In the genomic region with DNA sequence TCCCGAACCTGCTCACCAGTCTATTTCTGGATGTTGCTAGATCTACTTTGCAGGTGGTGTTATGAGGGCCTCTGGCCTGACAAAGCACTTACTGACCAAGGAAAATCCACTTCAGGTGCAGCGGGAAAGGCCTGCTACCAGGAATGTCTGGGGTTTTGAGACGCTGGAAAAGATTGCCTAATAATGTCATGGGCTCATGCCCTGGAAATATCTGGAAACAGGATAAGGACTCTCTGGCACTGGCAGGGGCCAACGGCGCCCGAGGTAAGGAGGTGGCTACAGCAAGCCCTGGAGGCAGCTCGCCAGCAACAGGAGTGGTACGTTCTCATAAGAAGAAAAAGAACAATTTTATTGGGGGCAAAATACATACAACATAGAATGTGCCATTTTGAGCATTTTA, we compare ENCODE assay signal across 13 mouse cellular contexts.
A peak's percentile ranks its signal among the peaks of the same experiment; 100 is the strongest.
DNase-seq lines count a peak whose midpoint lies in the region; ATAC-seq lines count a peak whose summit lies in the region.
"Had no signal": no experiment of that assay in that cellular context is flagged by ENCODE, and none has a peak within 500 bp of the region (broad histone marks: within the 10 kb centered on the region; RNA-seq: fewer than 3 reads in every experiment).

No protein-coding gene starts in this region.

- no peak overlapping the region for H3K4me2 ChIP-seq in heart, embryonic 11.5 days
- H3K4me2 ChIP-seq in heart, embryonic 12.5 days: no peak overlapping the region
- H3K4me2 ChIP-seq in limb, embryonic 13.5 days (replicated peaks): no peak overlapping the region
- H3K4me2 ChIP-seq: midbrain, embryonic 15.5 days had no signal

- H3K4me1 ChIP-seq in heart, embryonic 11.5 days (ENCODE audit: control insufficient read depth, insufficient read depth, low read length): peaks cover 47% of the 10 kb centered on the region
- peaks cover 61% of the 10 kb centered on the region for H3K4me1 ChIP-seq in heart, embryonic 12.5 days (replicated peaks)
- peaks cover 83% of the 10 kb centered on the region for H3K4me1 ChIP-seq in limb, embryonic 13.5 days

- H3K9me3 ChIP-seq in heart, embryonic 11.5 days (replicated peaks; ENCODE audit: control insufficient read depth, low read length): no peaks in the 10 kb centered on the region
- H3K9me3 ChIP-seq in heart, embryonic 12.5 days (replicated peaks): no peaks in the 10 kb centered on the region
- no peaks in the 10 kb centered on the region for H3K9me3 ChIP-seq in limb, embryonic 13.5 days
- H3K9me3 ChIP-seq: midbrain, embryonic 15.5 days had no signal

- no peaks in the 10 kb centered on the region for H3K36me3 ChIP-seq in heart, embryonic 11.5 days (ENCODE audit: control insufficient read depth, insufficient read depth, low read length)
- no peaks in the 10 kb centered on the region for H3K36me3 ChIP-seq in heart, embryonic 12.5 days
- no peaks in the 10 kb centered on the region for H3K36me3 ChIP-seq in limb, embryonic 13.5 days
- H3K36me3 ChIP-seq: midbrain, embryonic 15.5 days had no signal

- ATAC-seq in heart, embryonic 11.5 days (replicated peaks; ENCODE audit: insufficient number of reproducible peaks, low FRiP score, low TSS enrichment): no peak
- no peak for ATAC-seq in heart, embryonic 12.5 days (ENCODE audit: insufficient number of reproducible peaks, low FRiP score)
- ATAC-seq in limb, embryonic 13.5 days (ENCODE audit: low FRiP score, low read depth): no peak
- ATAC-seq: hindbrain, postnatal 0 days; midbrain, embryonic 15.5 days had no signal

- WGBS in heart, embryonic 11.5 days (ENCODE audit: insufficient replicate concordance): 67% methylated on average over 8 of the region's 8 CpGs
- WGBS in heart, embryonic 12.5 days: 55% methylated on average over 8 of the region's 8 CpGs
- 51% methylated on average over 8 of the region's 8 CpGs for WGBS in limb, embryonic 13.5 days

- DNase-seq in heart, postnatal 4 days: no peak
- DNase-seq in lung, postnatal 36 days: peak; percentile 77
- no peak for DNase-seq in right cerebral cortex, postnatal 25 days
- no peak for DNase-seq in cerebellum, postnatal 25 days
- DNase-seq: adrenal gland, adult 8-10 months; liver, postnatal 0 days had no signal

- H3K27ac ChIP-seq in heart, embryonic 11.5 days (ENCODE audit: low read depth, low read length): peak overlapping the region; percentile 37
- H3K27ac ChIP-seq in heart, embryonic 12.5 days (ENCODE audit: poor library complexity, severe bottlenecking): peak overlapping the region; percentile 36; the same call in 1 of the 2 replicates
- peak overlapping the region; percentile 61 for H3K27ac ChIP-seq in limb, embryonic 13.5 days
- H3K27ac ChIP-seq: hindbrain, postnatal 0 days; left cerebral cortex, adult 2 months; midbrain, embryonic 15.5 days had no signal

- no peak overlapping the region for H3K4me3 ChIP-seq in heart, embryonic 11.5 days (ENCODE audit: low read depth, low read length)
- H3K4me3 ChIP-seq in heart, embryonic 12.5 days: no peak overlapping the region
- H3K4me3 ChIP-seq in limb, embryonic 13.5 days: no peak overlapping the region
- H3K4me3 ChIP-seq: erythroblast, embryonic 14.5 days; left cerebral cortex, adult 2 months; midbrain, embryonic 15.5 days had no signal

- H3K9ac ChIP-seq in heart, embryonic 11.5 days (ENCODE audit: low read depth, low read length): no peak overlapping the region
- no peak overlapping the region for H3K9ac ChIP-seq in heart, embryonic 12.5 days
- no peak overlapping the region for H3K9ac ChIP-seq in limb, embryonic 13.5 days
- H3K9ac ChIP-seq: liver, postnatal 0 days; midbrain, embryonic 15.5 days had no signal

- H3K27me3 ChIP-seq in heart, embryonic 11.5 days (ENCODE audit: control insufficient read depth, insufficient read depth, low read length): no peaks in the 10 kb centered on the region
- H3K27me3 ChIP-seq in heart, embryonic 12.5 days (replicated peaks): no peaks in the 10 kb centered on the region
- no peaks in the 10 kb centered on the region for H3K27me3 ChIP-seq in limb, embryonic 13.5 days
- H3K27me3 ChIP-seq: midbrain, embryonic 15.5 days had no signal
